Mouse (Mus musculus) bone marrow, adult 2 months (tissue): ENCODE results near the gene Ablim1. TPM values are rescaled to one million over a fixed set of nuclear protein-coding genes. Genes with fewer than 3 reads are reported as not detected.
"Not testable (repeated sequence)": the region's sequence is repeated elsewhere in the genome, so short reads cannot be mapped to it uniquely, and the experiment has no call there.

Experiments
- H3K27ac ChIP-seq: fragments of 200-500 bp; 2 replicates; pipeline ENCODE4 v1.5.1; 2012; ENCODE audit warnings: low read depth, mild to moderate bottlenecking, control low read depth, inconsistent platforms, low read length; ENCODE audit not compliant: control insufficient read depth, poor library complexity, insufficient read depth
- H3K4me1 ChIP-seq: fragments of 200-500 bp; 2 replicates; pipeline ENCODE4 v1.6.1; 2011; ENCODE audit warnings: low read length; ENCODE audit not compliant: control insufficient read depth, insufficient read depth
- H3K4me3 ChIP-seq: fragments of 200-500 bp; replicated peaks from 2 replicates; pipeline ENCODE3; 2011; ENCODE audit warnings: mild to moderate bottlenecking, low read depth, low read length, control low read depth; ENCODE audit not compliant: control insufficient read depth
- CTCF ChIP-seq: fragments of 200-500 bp; IDR thresholded peaks from 2 replicates; pipeline ENCODE4 v1.5.1; 2011; ENCODE audit warnings: low read length, control low read depth; ENCODE audit not compliant: control insufficient read depth, insufficient read depth
- POLR2A ChIP-seq: fragments of 200-500 bp; IDR thresholded peaks from 2 replicates; pipeline ENCODE4 v1.6.1; 2011; ENCODE audit warnings: low read depth, mild to moderate bottlenecking, control low read depth, low read length, borderline replicate concordance; ENCODE audit not compliant: control insufficient read depth
- WGBS: fragments of 180-500 bp; shearing (Covaris S2); methylation state at CpG from one replicate; pipeline ENCODE4 v1.1.7; 2018; 5-methylcytosine and 5-hydroxymethylcytosine counted together
- polyA plus RNA-seq: library from polyadenylated mRNA; stranded (reverse); fragments of >200 nt; gene quantifications from 2 replicates; pipeline ENCODE4 v1.2.4, GENCODE M21; 2011; ENCODE audit warnings: low replicate concordance; ENCODE audit not compliant: missing spikeins, insufficient read depth, insufficient read length

The Ablim1 gene
- polyA plus RNA-seq, 1 experiment, result 15.5 TPM

DNA sequence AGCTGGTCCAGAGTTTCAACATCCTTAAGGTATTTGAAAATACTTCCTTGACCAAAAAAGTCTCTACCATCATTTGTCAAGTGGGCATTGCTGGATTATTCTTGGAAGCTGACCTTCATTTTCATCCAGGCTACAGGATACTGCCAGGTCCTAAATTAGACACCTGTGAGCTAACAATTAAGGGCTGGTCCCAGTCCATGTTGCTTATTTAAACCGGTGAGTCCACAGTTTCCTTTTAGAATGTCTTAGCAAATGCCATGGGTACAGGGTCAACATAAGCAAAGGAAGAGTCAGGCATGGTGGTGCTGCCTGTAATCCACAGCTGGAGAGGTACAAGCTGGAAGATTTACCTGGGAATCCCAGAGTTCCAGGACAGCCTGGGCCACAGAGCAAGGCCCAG is 173.8 kb downstream of the Ablim1 start:
- 84% methylated on average over 1 of the region's 1 CpGs for WGBS
- no peak overlapping the region for H3K27ac ChIP-seq
- TF ChIP-seq CTCF (no peak), POLR2A (no peak)
- H3K4me3 ChIP-seq, result no peak overlapping the region
- H3K4me1 ChIP-seq, result no peaks in the 10 kb centered on the region; the same call in 1 of the 2 replicates

DNA sequence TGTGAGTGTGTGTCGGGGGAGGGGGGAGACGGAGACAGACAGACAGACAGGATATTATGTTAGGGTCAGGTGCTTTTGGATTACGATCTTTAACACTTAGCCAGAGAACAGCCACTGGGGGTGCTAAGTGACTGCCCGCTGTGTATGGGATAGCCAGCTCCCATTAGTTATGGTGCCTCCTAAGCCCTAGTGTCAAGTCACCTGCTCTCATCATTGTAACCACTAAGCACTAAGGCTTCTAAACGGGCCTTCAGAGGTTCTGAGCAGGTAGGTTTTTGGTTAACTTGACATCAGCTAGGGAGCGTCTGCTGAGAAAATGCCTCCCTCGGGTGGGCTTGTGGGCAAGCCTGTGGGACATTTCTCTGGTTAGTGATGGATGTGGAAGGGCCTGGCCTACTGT is 174.6 kb downstream of the Ablim1 start:
- TF ChIP-seq CTCF (no peak), POLR2A (no peak)
- H3K4me1 ChIP-seq, result no peaks in the 10 kb centered on the region; the same call in 1 of the 2 replicates
- H3K4me3 ChIP-seq, result no peak overlapping the region
- WGBS, result 74% methylated on average over 7 of the region's 7 CpGs
- no peak overlapping the region for H3K27ac ChIP-seq

DNA sequence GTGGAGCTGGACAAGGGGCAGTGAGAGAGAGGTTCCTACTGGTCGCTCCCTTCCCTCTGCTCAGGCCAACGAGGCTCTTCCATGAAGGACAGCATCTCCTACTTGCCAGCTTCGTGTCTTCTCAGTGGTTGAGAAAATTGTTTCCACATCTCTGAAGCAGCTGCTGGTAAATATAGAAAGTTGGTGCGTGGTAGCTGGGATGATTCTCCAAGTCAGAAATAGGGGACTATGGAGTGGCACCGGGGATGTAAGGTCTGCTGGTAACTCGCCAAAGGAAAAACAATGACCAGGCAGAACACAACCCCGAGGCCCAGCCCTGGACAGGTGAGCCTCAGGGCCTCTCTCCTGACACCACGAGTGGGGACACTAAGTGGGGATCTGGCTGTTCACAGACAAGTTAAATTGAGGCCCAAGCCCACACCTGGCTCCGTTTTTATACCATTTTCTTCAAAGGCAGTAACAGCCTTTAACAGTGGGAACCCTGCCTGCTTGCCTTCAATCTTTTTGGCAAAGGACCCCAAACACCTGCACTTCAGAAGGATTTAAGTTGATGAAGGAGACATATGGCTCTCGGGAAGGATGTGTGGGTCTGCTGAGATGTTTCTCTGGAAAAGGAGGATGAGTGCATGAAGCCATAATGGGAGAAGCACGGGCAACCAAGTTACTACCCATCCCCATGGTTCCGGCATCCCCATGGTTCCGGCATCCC is 175.7 kb downstream of the Ablim1 start:
- Histone ChIP-seq H3K4me3 (no peak overlapping the region), H3K27ac (no peak overlapping the region), H3K4me1 (no peaks in the 10 kb centered on the region; the same call in 1 of the 2 replicates)
- 80% methylated on average over 13 of the region's 13 CpGs for WGBS
- no peak for TF ChIP-seq POLR2A
- no peak for TF ChIP-seq CTCF

DNA sequence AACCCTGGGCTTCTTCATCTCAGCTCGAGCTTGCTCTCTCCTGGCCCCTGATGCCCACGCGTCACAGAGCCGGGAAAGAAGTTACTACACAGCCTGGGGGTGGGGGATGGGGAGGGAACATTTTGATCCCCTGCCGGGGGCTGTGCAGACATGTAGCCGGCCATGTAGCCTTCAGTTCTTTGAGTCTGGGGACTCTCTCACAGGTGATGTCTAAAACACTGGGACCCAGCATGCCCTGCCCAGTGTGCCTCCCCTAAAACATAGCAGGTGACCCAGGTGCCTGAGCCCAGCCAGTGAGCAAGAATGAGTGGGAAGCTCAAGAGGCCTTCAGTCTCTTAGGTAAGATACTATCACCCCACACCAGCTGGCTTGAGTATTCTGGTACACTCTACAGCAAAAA is 176.2 kb downstream of the Ablim1 start:
- 64% methylated on average over 6 of the region's 6 CpGs for WGBS
- Histone ChIP-seq H3K4me3 (no peak overlapping the region), H3K27ac (no peak overlapping the region), H3K4me1 (peaks cover 2% of the 10 kb centered on the region)
- TF ChIP-seq POLR2A (no peak), CTCF (no peak)

DNA sequence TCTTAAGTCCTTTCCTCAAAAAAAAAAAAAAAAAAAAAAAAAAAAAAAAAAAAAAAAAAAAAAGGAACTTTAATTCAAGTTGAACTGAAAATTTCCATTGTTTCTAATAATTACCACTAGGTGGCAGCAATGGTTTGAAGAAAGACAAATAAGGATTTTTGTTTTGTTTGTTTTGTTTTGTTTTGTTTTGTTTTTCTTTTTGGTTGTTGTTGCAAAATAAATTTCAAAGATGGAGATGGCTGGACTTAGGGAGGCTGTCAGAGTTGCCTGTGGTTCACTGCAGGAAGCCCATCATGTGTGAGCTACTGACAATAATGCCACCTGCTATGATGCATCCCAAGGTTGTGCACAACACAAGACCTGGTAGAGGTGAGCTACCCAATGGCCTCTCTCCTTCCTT is 176.7 kb downstream of the Ablim1 start:
- no peak overlapping the region for H3K4me3 ChIP-seq
- no peak for TF ChIP-seq CTCF
- TF ChIP-seq POLR2A, result no peak

DNA sequence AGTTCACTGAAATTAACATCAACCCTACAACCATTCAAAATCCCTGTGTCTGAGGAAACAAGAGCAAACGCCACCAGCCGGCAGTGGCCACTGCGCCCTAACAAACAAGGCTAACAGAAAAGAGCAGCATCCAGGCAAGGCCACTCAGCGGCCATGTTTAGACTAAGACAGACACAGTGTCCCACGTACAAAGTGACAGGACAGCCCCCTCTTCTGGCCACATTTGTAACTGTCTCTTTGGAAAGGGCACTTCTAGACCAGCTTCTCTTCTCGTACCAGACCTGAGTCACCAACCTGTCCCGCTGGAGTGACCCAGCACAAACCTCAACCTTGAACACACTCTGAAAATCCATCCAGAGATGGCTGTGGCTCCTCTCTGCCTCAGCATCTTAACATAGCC is 178.5 kb downstream of the Ablim1 start:
- Histone ChIP-seq H3K27ac (no peak overlapping the region), H3K4me1 (peaks cover 6% of the 10 kb centered on the region), H3K4me3 (no peak overlapping the region)
- WGBS, result 42% methylated on average over 7 of the region's 7 CpGs
- TF ChIP-seq POLR2A, result no peak
- TF ChIP-seq CTCF, result peak; percentile 63

More for the DNA sequence above, 176.7 kb downstream of the Ablim1 start:
- Histone ChIP-seq H3K4me1 (peaks cover 4% of the 10 kb centered on the region), H3K27ac (no peak overlapping the region)

DNA sequence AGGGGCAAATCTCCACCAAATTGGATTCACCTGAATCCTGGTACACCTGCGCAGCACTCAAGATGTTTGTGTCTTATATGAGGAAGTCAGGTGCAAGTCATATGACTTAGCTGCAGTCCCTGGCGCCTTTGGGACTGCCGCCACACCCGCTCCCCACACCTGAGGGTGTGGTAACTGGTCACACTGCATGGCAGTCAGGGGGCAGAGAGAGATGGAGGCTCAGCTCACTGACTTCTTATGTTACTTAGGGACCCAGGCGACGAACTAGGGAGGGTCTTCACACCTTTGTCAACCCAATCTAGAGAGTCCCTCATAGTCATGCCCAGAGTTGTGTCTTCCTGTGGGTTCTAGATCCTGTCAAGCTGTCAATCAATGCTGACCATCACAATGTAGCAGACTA is 179.1 kb downstream of the Ablim1 start:
- WGBS, result 83% methylated on average over 6 of the region's 6 CpGs
- not testable (repeated sequence) for H3K4me3 ChIP-seq, H3K27ac ChIP-seq, H3K4me1 ChIP-seq

DNA sequence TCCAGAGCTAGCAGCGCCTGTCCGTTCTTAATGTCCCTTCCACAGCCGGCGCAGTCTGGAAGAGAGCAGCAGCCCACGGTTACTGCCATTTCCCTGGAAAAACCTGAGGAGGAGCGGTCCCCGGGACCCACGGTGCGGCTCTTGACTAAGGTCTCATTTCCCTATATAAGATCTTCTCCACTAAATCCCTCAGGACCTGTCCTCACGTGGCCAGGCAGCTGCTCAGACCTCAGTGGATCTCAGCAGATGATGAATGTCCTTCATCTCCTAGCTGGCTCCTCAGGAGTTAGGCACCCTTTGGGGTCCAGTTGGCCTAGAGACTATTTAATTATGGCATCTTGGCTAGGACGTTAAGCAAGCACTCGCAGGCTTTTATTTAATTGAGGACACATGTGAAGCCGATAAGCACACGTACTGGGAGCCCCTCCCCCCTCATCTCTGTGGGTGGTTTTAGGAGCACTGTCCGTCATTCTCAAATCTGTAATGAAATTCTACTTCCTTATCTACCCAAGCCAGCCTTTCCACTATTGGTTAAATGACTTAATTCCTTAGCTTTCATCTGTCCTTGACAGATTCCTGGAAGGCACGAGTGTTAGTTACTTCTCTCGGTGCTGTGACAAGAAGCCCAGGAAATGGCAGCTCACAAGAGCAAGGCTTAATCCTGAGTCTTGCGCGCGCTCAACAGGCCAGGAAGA is 179.9 kb downstream of the Ablim1 start:
- TF ChIP-seq POLR2A, result no peak
- no peak for TF ChIP-seq CTCF
- Histone ChIP-seq H3K27ac (no peak overlapping the region), H3K4me3 (no peak overlapping the region), H3K4me1 (peaks cover 6% of the 10 kb centered on the region)
- WGBS, result 58% methylated on average over 20 of the region's 20 CpGs

DNA sequence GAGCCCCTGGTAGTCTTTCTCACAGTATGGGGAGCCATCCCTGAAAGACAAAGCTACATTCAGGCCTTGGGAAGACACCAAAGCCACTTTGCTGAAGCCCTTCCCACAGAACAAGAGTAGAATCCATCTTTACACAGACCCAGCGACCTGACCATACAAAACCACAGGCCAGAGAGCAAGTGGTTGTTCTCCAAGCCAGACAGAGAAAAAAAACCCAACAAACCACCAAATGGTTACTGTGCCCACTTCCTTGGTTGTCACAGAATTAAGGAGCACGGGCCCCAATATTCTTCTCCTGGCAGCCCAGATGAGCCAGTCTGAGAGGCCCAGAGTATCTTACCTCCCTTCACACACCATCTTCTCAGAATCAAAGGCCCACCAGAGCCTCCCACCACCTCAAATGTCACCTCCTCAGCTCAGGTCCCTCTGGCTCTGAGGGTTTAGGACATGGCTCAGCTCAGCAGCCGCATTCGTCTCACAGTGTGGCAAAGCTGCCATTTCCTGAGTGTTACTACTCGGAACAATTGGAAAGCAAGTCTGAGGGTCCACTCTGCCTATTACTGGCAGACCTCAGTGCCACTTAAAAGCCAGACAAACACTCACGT is 181.7 kb downstream of the Ablim1 start:
- Histone ChIP-seq H3K4me3 (no peak overlapping the region), H3K27ac (peak overlapping the region; percentile 47), H3K4me1 (peaks cover 6% of the 10 kb centered on the region)
- TF ChIP-seq POLR2A (no peak), CTCF (no peak)
- 33% methylated on average over 6 of the region's 6 CpGs for WGBS
